Mouse (Mus musculus) spleen, adult 2 months (tissue): Measurements from ENCODE around the gene Plin5. TPM values are rescaled to one million over a fixed set of nuclear protein-coding genes. Genes with fewer than 3 reads are reported as not detected.

ENCODE experiments used
- DNase-seq, 2 experiments: peaks; one replicate each; pipeline versions ENCODE4 v3.0.0 to v3.0.0-alpha.2; 2012 to 2021; ENCODE audit warnings: low spot score in 2 of 2, low read depth in 1 of 2
- H3K27ac ChIP-seq: fragments of 200-500 bp; 2 replicates; pipeline ENCODE4 v1.5.1; 2012; ENCODE audit warnings: low read length, inconsistent platforms; ENCODE audit not compliant: insufficient read depth
- H3K27me3 ChIP-seq: fragments of 200-500 bp; 2 replicates; pipeline ENCODE4 v1.6.1; 2012; ENCODE audit warnings: mild to moderate bottlenecking, moderate library complexity, low read length, inconsistent platforms; ENCODE audit not compliant: control insufficient read depth, insufficient read depth
- H3K36me3 ChIP-seq: fragments of 200-500 bp; 2 replicates; pipeline ENCODE4 v1.6.1; 2012; ENCODE audit warnings: mild to moderate bottlenecking, low read length, inconsistent platforms; ENCODE audit not compliant: control insufficient read depth, insufficient read depth
- H3K4me1 ChIP-seq: fragments of 200-500 bp; 2 replicates; pipeline ENCODE4 v1.6.1; 2011; ENCODE audit warnings: inconsistent platforms; ENCODE audit not compliant: control insufficient read depth, insufficient read depth, insufficient read length
- H3K4me3 ChIP-seq: fragments of 200-500 bp; 2 replicates; pipeline ENCODE4 v1.5.1; 2011; ENCODE audit warnings: mild to moderate bottlenecking, inconsistent platforms; ENCODE audit not compliant: insufficient read depth, insufficient read length; ENCODE audit errors: extremely low read depth
- CTCF ChIP-seq: fragments of 200-500 bp; IDR thresholded peaks from 2 replicates; pipeline ENCODE4 v1.5.1; 2011; ENCODE audit warnings: mild to moderate bottlenecking, inconsistent platforms; ENCODE audit not compliant: insufficient read depth, insufficient read length, insufficient replicate concordance; ENCODE audit errors: extremely low read depth
- POLR2A ChIP-seq: fragments of 200-500 bp; IDR thresholded peaks from 2 replicates; pipeline ENCODE4 v1.6.1; 2011; ENCODE audit warnings: low read depth, low read length, inconsistent platforms
- WGBS: fragments of 180-500 bp; shearing (Covaris S2); methylation state at CpG from one replicate; pipeline ENCODE4 v1.1.7; 2018; 5-methylcytosine and 5-hydroxymethylcytosine counted together
- polyA plus RNA-seq: library from polyadenylated mRNA; depleted of rRNA; stranded (reverse); fragments of >200 nt; gene quantifications from 2 replicates; pipeline ENCODE4 v1.2.3, GENCODE M21; 2012

Gene Plin5
- polyA plus RNA-seq, 1 experiment: 0.30 TPM

GRCm38 (mm10) chr17:56116193-56116592, 1.2 kb downstream of the Plin5 start:
- DNase-seq: no peak
- Histone ChIP-seq H3K27ac (no peak overlapping the region), H3K36me3 (no peaks in the 10 kb centered on the region), H3K4me3 (no peak overlapping the region), H3K4me1 (peaks cover 4% of the 10 kb centered on the region; the same call in 1 of the 2 replicates), H3K27me3 (peaks cover 13% of the 10 kb centered on the region)
- TF ChIP-seq CTCF (no peak), POLR2A (no peak)
- 78% methylated on average over 10 of the region's 10 CpGs for WGBS

DNA sequence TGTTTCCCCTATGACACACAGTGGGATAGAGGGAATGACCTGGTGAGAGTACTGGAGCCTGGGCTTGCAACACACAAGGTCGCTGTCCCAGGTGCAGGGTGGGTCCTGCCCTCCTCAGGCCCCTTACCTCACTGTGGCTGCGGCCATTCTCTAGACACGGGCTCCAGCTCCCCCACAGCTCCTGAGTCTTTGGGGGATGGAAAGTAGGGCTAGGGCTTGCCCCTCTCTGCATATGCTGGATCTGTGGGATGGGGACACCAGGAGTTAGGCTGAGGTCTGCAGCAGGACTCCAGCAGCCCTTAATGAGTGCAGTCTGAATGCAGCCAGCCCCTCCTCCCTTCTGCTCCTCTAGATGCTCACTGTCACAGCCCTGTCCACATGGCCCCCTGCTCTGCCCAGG, 4.7 kb downstream of the Plin5 start:
- H3K36me3 ChIP-seq: no peaks in the 10 kb centered on the region
- H3K27ac ChIP-seq: no peak overlapping the region
- 91% methylated on average over 3 of the region's 3 CpGs for WGBS
- H3K4me1 ChIP-seq: peaks cover 4% of the 10 kb centered on the region; the same call in 1 of the 2 replicates
- H3K27me3 ChIP-seq: peaks cover 3% of the 10 kb centered on the region
- TF ChIP-seq CTCF (no peak), POLR2A (no peak)
- H3K4me3 ChIP-seq: no peak overlapping the region
- DNase-seq: no peak

- Histone ChIP-seq H3K36me3 (no peaks in the 10 kb centered on the region), H3K4me3 (no peak overlapping the region), H3K4me1 (no peaks in the 10 kb centered on the region), H3K27me3 (no peaks in the 10 kb centered on the region), H3K27ac (no peak overlapping the region)
- 50% methylated on average over 5 of the region's 5 CpGs for WGBS
- peak; percentile 37 to 45 for DNase-seq
- TF ChIP-seq CTCF (peak; percentile 83; the same call in 1 of the 2 replicates), POLR2A (no peak)
These were observed 5.5 kb downstream of the Plin5 start for GRCm38 (mm10) chr17:56111864-56112263.

DNA sequence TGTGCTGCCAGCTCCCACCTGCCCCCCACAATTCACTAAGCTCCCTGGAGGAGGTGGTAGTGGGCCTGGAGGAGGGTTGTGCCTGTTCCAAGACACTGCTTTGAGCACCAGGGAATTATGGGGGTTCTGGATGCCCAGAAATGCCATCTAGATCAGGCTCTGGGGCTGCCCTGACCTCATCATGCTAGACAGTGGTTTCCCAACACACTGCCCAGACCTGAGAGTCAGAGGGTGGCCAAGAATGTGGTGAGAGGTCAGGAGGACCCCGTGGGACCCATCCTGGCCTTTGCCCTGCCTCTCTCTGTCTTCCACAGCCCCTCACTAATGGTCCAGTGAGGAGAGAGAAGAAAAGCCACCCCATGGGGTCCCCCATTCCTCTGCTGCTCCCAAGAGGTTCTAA, 6.4 kb downstream of the Plin5 start:
- no peak overlapping the region for H3K4me3 ChIP-seq
- no peak for DNase-seq
- no peaks in the 10 kb centered on the region for H3K4me1 ChIP-seq
- H3K36me3 ChIP-seq: no peaks in the 10 kb centered on the region
- WGBS: 48% methylated on average over 1 of the region's 1 CpGs
- no peak for TF ChIP-seq CTCF
- no peak for TF ChIP-seq POLR2A
- H3K27ac ChIP-seq: no peak overlapping the region
- no peaks in the 10 kb centered on the region for H3K27me3 ChIP-seq

DNA sequence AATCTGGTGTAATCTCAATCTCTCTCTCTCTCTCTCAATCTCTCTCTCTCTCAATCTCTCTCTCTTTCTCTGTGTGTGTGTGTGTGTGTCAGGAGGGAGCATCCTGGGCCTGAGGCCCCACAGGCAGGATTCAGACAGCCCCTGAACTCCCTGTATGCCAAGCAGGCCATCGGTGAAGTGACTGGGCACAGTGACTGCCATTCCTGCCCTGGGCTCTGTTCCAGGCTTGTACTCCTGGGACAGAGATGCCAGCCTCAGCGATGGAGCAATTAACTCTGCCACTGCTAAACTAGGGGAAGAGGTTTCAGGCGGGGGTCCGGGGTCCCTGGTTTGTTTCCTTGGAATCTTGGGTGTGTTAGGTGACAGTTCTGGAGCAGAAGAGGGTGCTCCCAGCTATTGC, 6.8 kb downstream of the Plin5 start:
- TF ChIP-seq POLR2A (no peak), CTCF (no peak)
- Histone ChIP-seq H3K4me1 (no peaks in the 10 kb centered on the region), H3K27ac (no peak overlapping the region), H3K36me3 (no peaks in the 10 kb centered on the region), H3K27me3 (no peaks in the 10 kb centered on the region), H3K4me3 (no peak overlapping the region)
- WGBS: 74% methylated on average over 4 of the region's 4 CpGs
- DNase-seq: no peak

DNA sequence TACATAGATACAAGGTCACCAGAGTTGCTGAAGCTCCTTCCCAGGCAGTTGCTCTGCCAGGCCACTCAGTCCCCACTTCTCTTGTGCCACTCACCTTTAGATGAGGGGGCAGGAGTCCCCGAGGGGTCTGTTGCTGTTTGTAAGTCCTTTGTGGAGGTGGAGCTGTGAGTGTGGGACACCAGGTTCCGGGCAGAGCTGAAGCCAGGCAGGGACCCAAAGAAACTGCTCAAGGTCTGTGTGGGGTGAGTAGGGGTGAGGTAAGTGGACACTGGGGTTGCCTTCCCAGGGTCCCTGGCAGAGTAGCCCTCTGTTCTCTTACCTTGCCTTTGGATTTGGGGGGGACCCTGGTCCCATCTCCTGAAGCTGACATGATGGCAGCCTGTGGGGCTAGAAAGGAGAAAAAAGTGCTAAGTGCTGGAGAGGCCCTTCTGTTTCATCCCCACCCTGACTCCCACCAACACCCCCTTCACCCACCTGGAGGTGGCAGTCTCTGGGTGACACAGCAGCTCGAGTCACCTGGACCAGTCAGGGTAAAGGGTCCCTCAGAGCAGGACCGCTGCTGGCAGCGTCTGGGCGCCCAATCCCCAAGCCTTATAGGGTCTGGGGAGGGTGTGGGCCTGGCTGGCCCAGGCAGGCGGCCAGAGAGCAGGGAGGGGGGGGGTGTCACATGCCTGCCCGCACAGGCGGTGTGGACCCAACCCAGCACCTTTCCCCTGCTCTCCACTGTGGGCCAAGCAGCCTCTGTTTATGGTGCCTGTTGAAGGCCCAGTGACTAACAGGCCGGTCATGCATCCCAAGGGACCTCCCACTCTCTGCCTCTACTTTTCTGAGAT, 8.0 kb downstream of the Plin5 start, which contains the start of gene Plin4:
Gene Plin4 (minus strand): TSS at position 585 of the 833 bp plus-strand sequence.
- TF ChIP-seq POLR2A: no peak
- no peak for TF ChIP-seq CTCF
- Histone ChIP-seq H3K4me1 (no peaks in the 10 kb centered on the region), H3K36me3 (no peaks in the 10 kb centered on the region), H3K4me3 (no peak within 1 kb of the TSS), H3K27ac (no peak within 1 kb of the TSS), H3K27me3 (no peaks in the 10 kb centered on the region)
- DNase-seq: no peak
- WGBS: 86% methylated on average over 10 of the region's 10 CpGs
